Mouse (Mus musculus): ENCODE measurements around the gene Saysd1.
"Not testable (repeated sequence)": the region's sequence is repeated elsewhere in the genome, so short reads cannot be mapped to it uniquely, and the experiment has no call there.

Gene Saysd1

GRCm38 (mm10) chr14:20041836-20042235 is 96.5 kb downstream of the Saysd1 start:
- no peak for DNase-seq (ENCODE audit: low read depth, low spot score)

DNA sequence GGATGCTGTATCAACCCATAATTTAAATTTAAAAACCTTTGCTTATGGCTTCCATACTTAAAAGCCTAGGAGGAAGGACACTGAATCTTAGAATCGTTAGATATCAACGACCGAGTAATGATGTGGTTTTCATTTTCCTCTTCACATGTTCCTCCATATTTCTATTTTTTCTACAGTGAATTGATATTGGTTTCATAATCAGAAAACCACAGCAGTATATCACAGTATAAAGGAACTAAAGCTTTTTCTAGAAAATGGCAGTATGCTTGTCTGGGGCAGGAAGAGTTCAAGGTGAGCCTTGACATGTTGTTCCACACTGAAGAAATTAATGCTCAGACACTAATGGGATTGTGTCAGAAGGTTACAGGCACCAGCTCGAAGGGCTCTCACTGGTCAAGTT is 97.4 kb downstream of the Saysd1 start:
- no peak for DNase-seq (ENCODE audit: low read depth, low spot score)

GRCm38 (mm10) chr14:20039795-20040194 is 98.5 kb downstream of the Saysd1 start:
- no peak for DNase-seq (ENCODE audit: low read depth, low spot score)

DNA sequence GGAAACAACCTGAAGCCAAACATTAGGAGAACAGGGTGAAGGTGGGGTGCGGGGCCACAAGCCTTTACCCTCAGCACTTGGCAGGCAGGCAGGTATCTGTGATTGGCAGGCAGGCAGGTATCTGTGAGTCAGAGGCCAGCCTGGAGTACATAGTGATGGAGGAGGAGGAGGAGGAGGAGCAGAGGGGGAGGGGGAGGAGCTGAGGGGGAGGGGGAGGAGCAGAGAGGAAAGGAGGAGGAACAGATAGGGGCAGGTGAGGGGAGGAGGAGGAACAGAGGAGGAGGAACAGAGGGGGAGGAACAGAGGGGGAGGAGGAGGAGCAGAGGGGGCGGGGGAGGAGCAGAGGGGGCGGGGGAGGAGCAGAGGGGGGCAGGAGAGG is 105.6 kb downstream of the Saysd1 start:
- DNase-seq (ENCODE audit: low read depth, low spot score) = no peak

GRCm38 (mm10) chr14:20032016-20032737 is 106.2 kb downstream of the Saysd1 start:
- DNase-seq (ENCODE audit: low read depth, low spot score) = no peak

GRCm38 (mm10) chr14:20029606-20030005 is 108.7 kb downstream of the Saysd1 start:
- no peak for DNase-seq (ENCODE audit: low read depth, low spot score)

DNA sequence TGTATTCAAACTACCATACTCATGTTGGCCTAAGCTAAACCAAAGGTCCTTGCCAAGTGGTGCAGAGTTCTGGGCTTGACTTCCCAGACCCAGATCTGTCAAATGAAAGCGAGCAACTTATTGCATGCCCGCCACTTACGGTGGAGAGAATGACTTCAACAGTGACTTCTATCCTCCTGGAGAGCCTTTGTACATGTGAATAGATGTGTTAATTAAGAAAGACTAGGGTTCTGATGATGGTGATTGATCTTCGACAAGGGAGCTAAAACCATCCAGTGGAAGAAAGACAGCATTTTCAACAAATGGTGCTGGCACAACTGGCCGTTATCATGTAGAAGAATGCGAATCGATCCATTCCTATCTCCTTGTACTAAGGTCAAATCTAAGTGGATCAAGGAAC is 110.9 kb downstream of the Saysd1 start:
- not testable (repeated sequence) for DNase-seq (ENCODE audit: low read depth, low spot score)

All from 3T3-L1 (cell line).